Mouse (Mus musculus) urinary bladder, adult 18-20 months (tissue): ENCODE measurements around the gene Cdrt4.
A peak's percentile ranks its signal among the peaks of the same experiment; 100 is the strongest.

Experiments
- DNase-seq, 2 experiments: peaks; one replicate each; pipeline ENCODE4 v3.0.0; 2022; ENCODE audit warnings: low spot score in 2 of 2, mixed read lengths in 2 of 2

Gene Cdrt4

DNA sequence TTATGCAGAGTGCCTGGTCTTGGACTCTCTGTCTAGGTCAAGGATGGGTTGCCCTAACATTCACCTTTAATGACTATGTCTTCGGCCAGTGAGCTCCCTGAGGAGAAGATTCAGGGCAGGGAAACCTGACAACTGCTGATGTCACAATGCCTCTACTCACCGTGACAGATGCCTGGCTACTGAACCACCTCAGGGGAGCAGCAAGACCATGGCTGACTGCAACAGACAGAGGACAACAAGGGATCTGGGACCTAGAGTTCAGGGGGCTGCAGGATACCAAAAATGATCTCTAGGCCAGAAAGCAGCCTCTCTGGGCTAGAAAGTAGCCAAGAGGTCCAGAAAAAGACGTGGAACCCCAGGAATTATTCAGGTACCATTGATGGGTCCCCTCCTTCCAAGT lies at the start of gene Cdrt4:
Cdrt4 (plus strand) TSS at position 182 of the 400 bp plus-strand sequence.
- DNase-seq: no peak

DNA sequence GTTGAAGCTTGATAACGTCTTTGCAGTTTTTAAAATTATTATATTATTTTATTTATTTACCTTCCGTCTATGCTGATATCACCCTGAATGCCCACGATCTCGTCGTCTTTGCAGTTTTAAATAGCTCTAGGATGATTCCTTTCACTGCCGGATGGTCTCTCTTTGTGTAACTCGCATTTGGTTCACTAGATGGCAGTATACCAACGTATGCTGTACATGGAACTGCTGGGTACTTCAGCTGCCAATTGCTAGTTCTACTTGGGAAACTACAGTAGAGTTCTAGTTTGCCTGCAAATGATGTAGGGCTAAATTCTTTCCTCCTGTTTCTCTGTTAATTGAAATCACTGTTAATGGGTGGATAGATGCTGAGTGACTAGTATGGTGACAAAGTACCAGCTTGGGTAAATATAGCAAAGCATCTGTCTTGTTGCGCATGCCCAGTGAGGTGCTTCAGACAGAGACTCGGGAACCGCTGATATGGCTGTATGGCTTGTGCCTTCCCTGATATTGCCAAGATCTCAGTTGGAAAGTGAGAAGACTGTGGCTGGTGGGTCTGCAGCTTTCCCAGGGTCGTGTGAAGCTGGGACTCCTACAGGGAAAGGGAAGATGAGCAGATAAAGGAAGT lies 49.2 kb upstream of the Cdrt4 start:
- DNase-seq: no peak

DNA sequence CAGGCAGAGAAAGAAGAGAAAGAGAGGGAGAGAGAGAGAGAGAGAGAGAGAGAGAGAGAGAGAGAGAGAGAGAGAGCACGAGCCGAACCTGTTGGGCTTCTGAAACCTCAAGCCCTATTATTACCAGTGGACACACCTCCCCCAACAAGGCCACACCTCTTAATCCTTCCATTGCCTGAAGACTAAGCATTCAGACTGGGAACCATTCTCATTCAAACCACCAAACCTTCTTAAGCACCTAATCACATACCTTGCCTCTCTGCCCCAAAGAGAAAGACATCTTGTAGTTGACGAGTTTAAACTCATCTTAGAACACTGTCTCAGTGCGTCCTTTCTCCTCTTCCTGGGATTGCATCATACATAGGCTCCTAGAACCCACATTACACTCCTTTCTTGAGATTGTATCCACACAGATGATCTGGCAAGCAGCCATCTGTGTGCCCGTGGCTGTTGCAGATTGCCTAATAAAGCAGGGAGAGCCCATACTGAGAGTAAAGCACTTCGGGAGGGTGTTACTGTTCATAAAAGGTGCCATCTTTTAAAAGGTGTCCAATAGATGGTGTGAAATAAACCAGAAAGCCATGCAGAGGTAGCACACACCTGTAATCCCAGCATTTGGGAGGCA lies 47.0 kb upstream of the Cdrt4 start:
- no peak for DNase-seq

DNA sequence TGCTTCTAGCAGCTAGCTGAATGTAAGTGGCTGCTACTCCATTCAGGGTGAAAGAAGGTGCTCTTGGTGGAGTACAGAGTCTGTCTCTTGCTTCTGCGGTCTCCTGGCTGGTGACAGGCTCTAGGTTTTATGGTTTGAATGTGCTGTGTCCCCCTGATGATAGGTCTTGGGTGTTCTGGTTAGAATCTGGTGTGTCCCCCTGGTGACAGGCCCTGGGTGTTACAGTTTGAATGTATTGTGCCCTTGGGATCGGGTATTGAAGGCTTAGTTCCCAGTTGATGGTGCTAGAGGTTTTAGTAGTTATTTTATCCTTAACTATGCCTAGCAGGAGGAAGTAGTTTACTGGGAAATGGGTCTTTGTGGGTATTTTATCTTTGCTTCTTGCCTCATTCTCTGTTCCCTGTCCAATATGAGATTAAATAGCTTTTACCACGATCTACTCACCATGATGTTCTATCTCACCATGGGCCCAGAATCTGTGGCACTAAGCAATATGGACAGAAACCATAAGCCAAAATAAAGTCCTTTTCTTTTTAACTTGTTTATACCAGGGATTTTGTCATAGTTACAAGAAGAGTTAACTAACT lies 41.2 kb upstream of the Cdrt4 start:
- no peak for DNase-seq

DNA sequence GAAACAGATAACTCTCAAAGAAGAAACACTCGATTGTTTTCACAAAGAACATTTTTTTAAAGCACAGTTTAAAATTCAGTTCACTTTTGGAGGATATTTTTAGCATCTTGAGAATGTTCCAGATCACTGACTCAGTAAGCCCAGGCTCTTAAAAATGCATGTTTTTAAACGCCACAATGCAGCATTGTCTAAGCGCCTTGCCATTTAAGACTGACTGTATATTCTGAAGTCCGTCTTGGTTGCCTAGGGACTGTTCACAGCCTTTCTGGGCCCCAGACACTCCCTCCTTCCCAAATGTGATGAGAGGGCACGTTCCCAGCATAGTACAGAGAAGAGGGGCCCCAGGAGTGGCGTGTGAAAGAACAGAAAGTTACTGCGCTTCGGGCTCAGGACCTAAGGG lies 39.6 kb upstream of the Cdrt4 start:
- DNase-seq: no peak

DNA sequence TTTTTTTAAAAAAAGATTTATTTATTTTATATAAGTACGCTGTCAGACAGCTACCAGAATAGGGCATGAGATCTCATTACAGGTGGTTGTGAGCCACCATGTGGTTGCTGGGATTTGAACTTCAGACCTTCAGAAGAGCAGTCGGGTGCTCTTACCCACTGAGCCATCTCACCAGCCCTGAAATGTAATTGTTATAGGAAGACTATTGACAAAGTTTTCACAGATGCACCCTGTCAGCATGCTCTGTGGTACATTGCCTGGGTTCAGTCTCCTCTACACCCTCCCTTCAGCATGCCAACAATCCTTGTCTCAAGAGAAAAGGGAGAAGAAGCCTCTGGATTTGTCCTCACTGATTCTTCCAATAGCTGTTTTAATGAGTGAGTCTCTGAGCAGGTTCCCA lies 37.9 kb upstream of the Cdrt4 start:
- DNase-seq: no peak

DNA sequence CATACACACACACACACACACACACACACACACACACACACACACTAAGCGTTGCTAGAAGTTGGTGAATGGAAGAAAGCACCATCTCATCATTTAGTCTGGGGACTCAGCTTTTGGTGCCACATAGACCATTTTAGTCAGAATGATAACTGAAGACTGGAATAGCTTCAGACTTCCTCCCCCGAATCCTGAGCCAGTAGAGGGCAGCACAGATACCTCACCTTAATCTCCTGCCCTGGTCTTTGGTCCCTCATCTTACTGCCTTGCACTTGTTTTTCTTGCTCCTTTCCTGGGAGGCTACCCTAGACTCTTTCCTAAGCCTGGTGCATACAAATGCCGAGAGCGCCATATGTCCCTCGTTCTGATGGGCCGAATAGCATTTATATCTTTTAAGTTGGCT lies 36.5 kb upstream of the Cdrt4 start:
- no peak for DNase-seq

DNA sequence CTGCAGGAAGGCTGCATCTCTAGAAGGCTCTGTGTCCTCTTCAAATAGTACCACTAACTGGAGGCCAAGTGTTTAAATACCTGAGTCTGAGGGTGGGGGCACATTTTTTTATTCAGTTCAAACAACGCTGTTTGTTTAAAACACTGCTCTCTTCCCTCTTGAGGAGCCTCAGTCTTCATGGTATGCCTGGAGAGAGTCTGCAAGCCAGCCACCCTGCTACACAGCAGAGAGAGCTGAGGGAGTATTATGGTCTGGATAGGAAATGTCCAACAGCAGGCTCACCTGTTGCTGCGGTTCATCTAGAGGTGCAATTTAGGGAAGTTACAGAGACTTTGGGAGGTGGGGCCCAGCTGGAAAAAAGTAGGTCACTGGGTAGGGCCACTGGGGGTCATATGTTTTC lies 35.5 kb upstream of the Cdrt4 start:
- DNase-seq: no peak

DNA sequence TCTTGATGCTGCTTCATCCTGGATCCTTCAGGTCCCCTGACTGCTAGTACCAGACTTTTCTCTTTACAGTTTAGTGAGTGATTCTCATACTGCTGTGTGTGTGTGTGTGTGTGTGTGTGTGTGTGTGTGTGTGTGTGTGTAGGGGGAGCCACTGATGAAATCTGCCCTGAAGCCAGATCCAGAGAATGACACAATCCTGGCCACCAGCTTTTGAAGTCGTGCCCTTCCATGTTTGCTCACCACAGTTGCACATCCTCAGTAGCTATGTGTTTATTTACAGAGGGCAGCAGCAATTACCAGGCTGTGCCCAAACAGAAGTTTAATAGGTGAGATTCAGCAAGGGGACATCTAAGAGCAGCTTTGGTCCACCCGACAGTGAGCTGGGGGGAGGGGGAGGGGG lies 34.2 kb upstream of the Cdrt4 start:
- DNase-seq: no peak

DNA sequence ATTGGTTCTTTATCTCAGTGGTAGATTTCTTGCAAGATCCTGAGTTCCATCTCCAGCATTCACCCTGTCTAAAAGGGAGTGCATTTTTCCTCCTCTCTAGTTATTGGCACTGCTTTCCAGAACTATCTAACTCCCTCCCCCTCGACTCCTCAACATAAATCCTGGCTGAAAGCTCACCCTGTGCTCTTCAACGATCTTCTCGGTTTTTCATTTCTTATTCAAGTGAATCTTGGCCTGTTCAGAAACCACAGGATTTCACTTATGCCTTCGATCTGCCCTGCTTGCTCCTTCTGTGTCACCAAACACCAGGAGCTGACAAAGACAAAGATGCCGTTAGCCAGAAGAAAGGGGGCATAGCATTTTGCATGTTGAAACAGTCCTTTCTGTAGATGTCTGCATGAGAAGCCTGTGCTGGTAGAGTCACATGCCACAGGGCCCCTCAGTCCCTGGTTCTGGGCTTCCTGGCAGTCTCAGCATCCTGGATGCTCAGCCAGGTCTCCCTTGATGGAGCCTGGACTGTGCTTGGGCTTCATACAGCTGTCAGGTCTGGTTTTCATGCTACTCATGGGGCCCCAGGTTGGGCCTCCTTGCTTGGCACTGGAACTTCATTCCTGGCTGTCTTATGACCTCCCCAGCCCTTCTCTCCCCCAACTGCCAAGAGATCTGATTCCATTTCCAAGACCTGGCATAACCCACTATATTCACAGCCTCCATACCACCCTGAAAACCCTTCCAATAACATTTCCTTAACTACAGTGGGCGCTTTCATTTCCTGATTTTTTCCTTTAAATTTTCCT lies 30.8 kb upstream of the Cdrt4 start:
- no peak for DNase-seq

DNA sequence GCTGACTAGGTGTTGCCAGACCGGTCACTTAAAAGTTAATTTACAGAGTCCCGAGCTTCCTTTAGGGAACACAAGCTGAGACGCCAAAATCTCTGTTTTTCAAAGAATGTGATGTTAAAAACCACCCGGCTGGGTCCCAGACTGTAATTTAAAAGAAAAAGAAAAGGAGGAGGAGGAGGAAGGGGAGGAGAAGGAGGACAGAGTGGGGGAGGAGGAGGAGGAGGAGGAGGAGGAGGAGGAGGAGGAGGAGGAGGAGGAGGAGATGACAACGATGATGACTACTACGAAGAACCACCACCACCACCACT lies 30.3 kb upstream of the Cdrt4 start:
- no peak for DNase-seq

DNA sequence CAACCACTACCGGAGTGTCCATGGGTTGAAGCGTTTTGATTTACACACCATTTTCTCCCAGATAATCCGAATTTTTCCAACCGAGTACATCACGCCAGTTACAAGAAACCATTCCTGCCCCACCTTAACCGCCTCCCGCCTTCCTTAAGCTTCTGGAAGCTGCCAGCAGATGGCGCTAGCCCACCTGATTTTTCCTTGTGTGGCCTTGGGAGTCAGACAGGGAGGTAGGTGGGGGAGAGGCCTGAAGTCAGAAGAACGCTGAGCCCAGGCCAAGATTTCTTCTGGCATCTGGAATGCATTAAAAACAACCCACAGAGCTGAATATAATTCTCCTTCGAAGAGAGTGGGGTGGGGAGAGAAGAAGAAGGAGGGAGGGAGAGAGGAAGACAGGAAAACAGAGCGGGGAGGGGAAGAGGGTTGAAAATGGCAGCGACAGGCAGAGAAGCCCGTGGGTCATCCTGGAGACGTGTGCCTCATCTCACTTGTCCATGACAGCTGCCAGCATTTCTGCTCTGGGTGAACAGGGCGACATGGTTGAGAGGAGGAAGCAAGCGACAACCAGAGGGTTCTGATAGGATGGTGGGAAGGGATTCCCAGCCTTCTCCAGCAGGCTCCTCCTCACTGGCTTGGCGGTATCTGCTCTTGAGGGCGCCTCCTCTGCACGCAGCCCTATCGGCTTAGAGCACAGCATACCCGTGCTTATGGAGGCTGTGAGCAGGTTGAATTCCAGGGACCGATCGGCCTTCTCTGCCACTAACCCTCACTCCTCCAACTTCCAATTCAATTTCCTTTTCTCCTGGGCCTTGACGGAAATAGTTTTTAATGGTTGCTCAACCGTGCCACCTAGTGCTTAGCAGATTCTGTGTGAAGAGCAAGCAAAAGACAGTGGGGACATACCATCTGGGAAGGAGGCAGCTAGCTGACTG lies 29.7 kb upstream of the Cdrt4 start:
- peak; percentile 87 to 92 for DNase-seq

DNA sequence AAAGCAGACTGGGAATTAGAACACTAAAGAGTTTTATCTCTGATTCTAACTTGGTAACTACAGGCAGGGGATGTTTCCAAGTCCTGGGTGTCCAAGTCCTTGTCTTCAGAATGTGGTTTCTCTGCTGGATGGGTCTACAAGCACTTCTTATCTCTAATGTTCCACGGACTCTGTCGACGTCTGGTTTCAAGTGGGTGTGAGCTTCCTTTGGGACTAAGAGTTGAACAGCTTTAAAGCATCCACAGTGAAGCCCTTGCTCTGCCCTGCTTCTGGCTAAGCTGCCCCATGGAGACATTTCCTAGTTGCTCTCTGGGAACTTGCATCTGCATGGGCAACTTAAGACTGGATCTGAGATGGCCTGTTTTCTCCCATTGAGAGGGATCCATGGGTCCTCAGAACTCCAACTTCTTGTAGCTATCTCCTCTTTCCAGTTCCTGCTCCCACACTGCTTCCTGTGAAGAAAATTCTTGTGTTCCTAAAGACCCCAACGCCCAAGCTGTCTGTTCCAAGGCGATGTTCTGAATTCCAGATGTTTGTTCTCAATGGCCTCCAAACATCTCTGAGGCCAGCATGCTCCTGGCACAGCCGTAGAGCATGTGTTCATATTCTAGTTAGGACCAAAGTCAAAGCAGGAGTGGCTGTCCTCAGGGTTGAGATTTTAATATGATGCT lies 26.8 kb upstream of the Cdrt4 start:
- DNase-seq: peak in 1 of 2 experiments; percentile 59

DNA sequence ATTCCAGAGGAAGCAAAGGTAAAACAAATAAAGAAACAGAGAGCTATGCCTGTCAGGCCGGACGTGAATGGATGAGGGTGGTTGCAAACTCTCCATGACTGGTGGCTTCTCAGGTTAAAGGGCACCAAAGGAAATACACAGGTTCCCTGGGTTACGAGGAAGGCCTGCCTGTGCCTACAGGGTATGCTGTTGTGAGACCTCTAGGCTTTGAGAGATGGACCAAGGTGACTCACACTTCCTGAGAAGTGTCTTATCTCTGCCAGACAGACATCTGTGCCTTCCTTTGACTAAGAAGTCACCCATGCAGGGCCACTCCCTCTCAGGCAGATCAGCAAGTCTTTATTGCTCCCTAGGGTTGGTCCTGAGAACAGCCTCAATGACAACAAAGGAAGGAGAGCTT lies 21.2 kb upstream of the Cdrt4 start:
- DNase-seq: no peak

DNA sequence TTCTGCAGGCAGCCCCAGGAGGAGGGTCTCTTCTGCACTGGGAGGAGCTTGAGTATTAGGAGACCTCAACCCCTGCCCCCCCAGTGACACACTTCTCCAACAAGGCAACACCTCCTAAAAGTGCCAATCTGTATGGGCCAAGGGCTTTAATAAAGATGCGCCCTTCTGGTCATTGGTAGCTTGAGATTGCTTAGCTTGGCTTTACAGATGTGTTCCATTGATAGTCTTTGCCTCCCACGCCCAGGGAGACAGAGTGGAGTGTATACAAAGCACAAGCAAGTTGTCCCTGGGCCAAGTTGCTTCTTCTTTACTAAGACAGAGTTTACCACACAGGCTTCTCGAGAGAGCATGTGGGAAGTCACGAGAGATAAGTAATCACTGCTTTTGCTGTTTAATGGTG lies 20.4 kb upstream of the Cdrt4 start:
- DNase-seq: no peak

DNA sequence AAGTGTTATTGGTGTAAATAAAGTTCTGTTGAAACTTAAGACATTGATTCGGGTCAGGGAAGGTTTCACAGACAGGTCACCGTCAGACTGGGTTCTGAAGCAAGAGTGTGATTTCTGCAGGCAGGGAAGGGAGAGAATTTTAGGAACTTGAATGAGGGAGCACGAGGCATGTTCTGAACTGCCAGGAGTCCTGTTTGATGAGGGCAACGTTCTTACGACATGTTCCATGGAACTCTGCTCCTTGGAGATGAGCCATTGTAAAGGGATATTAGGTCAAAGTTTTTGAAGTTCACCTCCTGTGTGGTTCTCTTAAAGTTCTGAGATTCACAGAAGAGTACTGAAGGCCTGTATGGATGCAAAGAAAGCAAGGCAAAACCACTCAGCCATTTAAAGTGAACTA lies 19.9 kb upstream of the Cdrt4 start:
- no peak for DNase-seq

DNA sequence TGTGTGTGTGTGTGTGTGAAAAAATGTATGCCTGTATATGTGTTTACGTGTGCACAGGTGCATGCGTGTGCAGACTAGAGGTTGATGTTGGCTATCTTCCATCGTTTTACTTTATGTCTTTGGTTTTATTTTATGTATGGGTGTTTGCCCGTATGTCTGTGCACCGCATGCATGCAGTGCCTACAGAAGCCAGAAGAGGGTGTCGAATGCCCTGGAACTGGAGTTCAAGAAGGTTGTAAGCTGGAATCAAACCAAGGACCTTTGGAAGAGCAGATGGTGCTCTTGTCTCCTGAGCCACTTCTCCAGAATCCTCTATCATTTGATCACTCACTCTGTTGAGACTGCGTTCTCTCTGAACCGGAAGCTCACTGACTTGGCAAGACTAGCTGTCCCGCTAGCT lies 17.9 kb upstream of the Cdrt4 start:
- no peak for DNase-seq

DNA sequence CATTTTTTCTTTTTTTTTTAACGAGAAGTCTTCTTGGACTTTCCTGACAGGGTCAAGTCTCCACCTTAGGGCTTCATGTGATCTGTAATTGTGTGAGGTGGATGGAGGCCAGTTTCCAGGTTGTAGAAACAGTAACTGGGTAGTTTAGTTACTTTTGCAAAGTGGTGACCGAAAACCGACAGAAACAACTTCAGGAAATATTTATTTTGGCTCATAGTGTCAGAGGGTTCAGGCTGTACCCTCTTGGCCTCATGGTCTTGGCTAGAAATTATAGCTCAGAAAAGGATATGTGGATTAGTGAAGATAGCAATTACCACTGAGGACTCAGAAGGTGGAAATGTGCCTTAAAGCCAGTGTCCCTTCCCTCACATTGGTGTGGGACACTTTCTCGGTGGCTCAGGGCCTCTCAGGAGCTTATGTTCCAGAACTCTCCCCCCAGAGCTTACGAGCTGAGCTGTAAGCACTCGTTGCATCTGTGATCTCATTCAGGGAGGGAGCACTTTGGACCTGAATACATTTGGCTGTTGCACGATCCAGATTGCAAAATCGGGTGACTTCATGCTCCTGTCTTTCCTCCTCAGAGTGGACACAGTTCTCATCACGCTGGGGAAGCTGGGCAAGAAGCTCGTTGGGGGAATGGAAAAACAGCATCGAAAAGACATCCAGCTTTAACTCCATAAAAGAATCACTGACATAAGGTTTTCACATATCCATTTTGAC lies 16.0 kb upstream of the Cdrt4 start:
- peak in 1 of 2 experiments; percentile 49 for DNase-seq

DNA sequence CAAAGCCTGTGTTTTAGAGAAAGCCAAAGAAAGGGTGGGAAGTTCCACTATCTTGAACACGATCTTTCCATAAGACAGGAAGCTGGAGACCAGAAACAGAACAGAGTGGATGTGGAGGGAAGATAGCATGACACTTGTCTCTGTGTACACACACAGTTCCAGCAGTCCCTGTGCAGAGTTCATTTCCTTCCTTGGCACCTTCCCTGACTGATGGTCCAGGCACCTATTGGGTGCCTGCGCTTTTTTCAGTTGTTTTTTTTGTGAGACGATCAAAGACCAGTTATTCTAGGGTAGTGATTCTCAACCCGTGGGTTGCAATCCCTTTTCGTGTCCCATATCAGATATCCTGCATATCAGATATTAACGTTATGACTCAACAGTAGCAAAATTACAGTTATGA lies 13.0 kb upstream of the Cdrt4 start:
- DNase-seq: no peak

DNA sequence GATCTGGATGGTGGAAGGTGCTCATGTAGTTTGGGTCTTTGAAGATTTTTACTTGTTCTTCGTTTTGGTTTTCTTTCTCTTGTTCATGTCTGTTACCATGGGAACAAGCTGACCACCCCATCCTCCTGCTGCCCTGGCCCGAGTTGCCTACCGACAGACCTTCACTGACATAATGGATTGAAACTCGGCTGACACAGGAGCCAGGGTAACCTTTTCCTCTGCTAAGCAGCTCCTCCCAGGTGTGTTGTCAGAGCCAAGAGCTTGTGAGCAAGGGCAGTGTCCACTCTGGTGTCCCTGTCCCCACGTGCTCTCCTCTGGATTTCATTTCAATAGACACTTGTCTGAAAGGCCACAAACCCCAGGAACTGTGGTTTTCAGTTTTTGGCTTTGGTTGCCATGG lies 12.1 kb upstream of the Cdrt4 start:
- DNase-seq: no peak

DNA sequence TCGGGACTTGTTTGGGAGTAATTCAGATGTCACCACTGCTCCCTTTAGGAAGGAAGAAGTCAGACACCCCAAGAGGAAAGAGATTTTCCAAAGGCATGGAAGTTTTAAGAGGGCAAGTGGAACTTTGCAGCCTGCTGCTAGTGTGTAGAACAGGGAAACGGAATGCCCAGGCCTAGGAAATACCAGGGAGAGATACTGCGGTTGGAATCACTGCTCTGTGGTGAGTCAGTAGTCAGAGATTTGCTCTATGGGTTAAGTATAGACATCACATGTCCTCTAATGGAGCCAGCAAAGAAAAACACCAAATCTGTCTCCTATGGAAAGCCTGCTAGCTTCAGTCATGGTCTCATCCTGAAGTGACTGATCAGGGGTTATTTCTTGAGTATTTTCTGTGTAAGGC lies 10.8 kb upstream of the Cdrt4 start:
- no peak for DNase-seq
